Mouse (Mus musculus): ENCODE results near the gene Padi1. TPM values are rescaled to one million over a fixed set of nuclear protein-coding genes. Genes with fewer than 3 reads are reported as not detected.

The Padi1 gene
- 0.41 and 0.64 TPM in 2 replicates for polyA plus RNA-seq (2015; fragmentation: Nextera tagmentation; extraction: Ambion mirVana)

DNA sequence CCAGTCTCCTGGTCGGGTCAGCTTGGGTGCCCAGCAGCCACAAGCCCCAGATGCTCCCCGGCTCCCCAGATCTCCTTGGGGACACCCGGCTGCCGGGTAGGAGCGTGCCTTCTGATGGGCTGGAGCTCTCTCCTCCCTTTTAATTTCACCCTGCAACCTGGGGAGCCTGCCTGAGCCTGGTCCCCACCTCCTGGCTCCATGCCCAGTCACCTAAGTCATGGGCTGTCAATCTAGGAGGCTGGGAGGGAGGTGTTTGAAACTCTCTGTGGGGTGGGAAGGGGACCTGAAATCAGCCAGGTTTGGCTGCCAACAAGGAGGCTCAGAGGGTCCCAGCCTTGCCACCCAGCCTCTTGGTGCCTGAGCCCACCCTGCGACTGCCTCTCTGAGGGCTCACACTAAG, at the start of gene Padi1:
Padi1 (minus strand) TSS at position 113 of the 400 bp plus-strand sequence.
- DNase-seq (ENCODE audit: low spot score): no peak

DNA sequence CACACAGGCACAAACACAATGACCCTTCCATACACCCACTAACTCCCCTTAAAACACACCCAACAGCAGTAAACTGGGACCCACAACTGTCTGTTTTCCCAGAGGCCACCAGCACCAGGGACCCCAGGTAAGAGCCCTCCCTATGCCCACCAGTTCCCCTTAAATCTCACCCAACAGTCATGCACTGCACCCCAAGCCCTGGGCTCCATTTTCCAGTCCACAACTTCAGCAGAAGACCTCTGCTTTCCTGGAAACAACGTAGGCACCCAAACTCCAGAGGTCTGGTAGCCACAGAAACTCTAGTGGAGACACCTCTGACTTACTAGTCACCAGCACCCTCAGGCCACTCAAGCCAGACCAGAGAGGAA, 46.6 kb upstream of the Padi1 start:
- DNase-seq (ENCODE audit: low spot score): no peak

DNA sequence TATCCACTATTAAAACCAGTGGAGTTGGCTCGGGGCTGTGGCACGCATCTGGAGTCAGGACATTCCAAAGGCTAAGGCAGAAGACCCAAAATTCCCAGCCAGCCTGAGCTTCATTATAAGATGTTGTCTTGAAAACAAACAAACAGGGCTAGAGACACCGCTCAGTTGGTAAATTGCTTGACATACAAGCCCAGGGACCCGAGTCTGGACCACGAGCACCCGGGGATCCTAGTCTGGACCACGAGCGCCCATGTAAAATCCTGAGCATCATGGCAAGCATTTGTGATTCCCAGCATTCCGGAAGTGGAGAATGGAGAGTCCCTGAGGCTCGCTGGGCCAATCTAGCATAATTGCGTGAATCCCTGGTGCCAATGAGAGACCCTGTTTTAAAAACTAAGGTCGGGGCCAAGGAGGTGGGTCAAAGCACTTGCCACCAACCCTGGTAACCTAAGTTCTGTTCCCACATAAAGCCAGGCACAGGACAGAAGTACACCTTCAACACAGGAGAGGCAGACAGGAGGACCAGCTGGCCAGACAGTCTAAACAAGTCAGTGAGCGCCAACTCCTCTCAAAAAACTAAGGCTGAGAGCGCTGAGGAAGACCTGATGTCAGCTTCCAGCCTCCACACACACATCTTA, 46.1 kb upstream of the Padi1 start:
- no peak for DNase-seq (ENCODE audit: low spot score)

DNA sequence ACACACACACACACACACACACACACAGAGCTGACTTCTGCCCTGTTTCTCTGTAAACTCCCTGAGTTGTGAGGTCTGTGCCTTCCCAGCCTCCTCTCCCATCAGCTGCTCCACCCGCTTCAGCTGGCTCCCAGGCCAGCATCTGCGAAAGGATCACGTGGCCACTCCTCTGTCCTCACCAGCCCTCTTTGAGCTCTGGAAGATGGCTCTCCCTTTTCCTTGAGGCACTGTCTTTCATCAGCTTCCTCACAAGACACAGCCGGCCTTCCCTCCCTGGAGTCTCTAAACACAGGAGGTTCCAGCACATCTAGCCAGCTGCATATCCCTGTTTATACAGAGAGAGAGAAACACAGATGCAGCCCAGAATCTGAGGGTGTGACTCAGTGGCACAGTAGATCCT, 38.3 kb upstream of the Padi1 start:
- DNase-seq (ENCODE audit: low spot score): no peak

DNA sequence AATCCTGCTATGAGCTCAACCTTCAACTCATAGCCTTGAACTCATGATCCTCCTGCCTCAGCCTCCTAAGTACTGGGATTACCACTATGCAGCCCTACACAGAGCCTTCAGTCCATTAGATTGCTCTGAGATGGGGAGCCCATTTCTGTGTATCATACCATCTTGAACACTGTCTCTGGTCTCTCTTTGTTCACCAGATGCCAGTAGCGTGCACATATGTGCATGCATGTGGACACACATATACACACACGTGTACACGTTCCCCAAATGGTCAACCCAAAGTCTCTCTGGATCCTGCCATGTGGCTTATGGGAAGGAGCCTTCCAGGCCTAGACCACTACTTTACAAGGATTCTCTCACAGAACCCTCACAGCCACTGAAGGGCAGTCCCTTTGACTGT, 37.4 kb upstream of the Padi1 start:
- no peak for DNase-seq (ENCODE audit: low spot score)

DNA sequence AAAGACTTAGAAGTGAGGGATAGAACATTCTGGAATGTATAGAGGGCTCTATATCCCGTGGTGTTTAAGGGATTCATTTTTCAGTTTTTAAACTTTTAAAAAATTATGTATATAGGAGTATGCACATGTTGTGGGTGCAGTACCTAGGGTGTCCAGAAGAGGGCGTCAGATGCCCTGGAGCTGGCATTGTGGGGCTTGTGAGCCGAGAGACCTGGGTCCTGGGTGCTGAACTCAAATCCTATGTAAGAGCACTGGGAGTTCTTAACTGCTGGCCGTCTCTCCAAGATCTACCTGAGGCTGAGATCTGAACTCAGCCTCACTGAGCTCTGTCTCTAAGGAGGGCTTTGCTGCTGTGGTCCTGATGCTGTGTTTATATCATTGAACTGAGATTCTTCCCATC, 36.8 kb upstream of the Padi1 start:
- DNase-seq (ENCODE audit: low spot score): no peak

DNA sequence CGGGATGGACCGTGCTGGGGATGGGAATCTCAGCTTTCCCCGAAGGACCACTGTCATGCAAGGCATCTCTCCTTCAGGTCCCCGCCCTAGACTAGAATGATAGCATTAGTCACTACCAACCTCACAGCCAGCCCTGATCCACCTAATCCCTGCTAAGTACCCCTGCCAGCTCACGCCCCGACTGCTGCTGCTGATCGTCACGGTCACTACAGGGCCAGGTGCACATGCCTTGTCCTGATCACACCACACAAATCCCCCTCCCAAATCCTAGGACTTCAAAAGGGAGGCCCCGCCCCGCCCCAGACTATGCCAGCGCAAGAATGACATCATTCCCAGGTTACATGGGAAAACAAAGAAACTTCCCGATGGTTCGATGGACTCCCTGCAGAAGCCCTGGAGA, 36.2 kb upstream of the Padi1 start:
- no peak for DNase-seq (ENCODE audit: low spot score)

DNA sequence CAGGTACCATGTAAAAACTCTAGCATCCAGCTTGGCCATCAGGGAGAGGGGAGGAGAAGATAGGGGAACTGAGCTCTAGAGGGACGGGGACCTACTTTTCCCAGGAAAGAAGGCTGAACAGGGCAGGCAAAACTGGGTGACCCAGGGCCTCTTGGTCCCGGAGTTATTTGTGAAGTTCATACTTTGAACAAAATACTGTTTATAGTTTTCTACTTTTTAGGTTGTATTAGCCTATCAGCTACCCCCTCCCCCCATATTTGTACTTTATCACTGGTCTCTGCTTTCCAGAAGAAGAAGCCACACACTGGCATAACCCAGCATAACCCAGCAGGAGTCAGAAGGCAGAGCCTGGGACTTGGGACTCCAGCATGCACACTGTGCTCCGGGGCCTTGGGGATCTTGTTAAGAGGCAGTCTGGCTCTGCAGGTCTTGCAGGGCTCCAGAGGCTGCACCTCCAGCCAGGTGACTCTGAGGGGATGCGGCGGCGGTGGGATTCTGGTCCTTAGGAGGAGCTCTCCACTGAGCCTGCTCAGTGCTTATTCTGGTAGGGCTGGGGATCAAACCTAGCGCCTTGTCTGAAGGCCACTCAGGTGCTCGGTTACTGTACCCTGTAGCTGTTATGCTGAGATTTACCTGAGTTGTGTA, 35.6 kb upstream of the Padi1 start:
- DNase-seq (ENCODE audit: low spot score): no peak

DNA sequence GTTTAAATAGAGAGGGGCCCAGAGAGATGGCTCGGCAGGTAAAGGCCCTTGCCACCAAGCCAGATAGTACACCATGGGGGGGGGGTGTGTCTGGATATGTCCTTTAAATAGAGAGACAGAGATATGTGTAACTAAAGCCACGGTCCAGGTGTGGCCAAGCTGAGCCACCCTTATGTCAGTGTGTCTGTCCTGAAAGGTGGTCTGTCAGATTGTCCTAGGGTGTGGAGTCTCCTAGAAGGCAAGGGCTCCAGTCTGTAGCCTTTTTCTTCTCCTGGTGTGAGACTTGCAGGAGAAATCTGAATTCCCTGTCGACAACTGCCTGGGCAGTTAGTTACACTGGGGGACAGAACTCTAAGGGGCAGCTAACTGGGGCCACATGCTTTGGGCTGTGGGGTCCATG, 34.6 kb upstream of the Padi1 start:
- DNase-seq (ENCODE audit: low spot score): no peak

DNA sequence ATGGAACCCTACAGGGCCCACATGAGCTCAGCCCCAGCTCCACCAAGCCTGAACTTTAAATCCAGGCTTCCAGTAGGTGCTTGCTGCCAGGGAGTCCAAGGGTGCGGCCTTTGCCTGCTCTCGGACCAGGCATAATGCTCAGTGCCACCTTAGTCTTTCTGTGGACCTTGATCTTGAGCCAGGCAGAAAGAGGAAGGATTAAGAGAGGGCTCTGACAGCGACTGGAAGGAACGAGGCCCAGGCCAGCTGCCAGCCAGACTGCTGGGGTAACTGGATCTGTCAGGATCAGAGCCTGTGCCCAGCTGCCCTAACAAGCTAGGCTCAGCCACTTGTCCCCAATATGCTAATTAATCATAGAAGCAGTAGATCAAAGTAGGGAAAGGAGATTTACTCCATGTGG, 34.2 kb upstream of the Padi1 start:
- no peak for DNase-seq (ENCODE audit: low spot score)

DNA sequence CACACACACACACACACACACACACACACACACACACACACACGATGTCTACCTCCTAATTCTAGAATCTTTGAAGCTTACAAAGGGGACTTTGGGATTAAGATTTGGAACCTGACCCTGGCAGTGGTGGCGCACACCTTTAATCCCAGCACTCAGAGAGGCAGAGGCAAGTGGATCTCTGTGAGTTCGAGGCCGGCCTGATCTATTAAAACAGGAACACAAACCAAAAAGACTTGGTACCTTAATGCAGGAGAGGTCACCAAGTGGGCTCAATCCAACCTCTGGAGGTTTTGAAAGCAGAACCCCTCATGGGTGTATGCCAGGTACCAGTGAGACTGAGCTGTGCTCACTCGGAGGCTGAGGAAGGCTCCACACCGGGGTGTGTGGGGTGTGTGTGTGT, 33.5 kb upstream of the Padi1 start:
- DNase-seq (ENCODE audit: low spot score): no peak

DNA sequence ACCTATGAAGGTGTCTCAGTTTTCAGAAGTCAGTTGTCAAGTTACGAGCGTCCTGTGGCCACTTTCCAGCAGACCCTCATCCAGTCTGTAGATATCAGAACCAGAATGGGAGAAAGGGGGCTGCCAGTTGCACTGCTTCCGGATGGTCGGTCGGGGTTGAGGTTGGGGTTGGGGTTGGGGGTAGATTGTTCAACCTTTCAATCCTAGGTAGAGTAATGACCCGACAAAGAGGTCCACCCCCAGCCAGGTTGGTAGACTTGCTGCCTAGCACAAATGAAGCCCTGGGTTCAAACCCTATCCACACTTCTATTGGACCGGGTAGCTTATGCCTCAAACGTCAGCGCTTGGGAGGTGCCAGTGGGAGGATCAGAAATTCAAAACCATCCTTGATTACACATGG, 33.1 kb upstream of the Padi1 start:
- no peak for DNase-seq (ENCODE audit: low spot score)

DNA sequence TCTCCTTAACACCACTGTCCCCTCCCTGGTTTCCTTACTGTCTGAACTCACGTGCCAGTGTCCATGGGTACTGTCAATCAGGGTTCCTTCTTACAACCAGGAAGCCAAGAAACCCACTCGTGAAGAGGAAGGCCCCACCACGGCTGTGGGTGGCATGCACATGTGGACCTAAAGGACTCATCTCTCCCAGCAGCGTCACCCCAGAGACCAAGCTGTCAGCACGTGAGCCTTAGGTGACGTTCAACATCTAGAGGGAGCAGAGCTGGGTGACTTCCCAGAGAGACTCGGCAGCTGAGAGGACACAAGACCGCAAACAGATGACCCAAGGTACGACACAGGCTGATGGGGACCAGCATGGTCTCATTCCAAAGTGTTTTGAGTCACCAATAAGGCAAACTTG, 31.9 kb upstream of the Padi1 start:
- DNase-seq (ENCODE audit: low spot score): no peak

DNA sequence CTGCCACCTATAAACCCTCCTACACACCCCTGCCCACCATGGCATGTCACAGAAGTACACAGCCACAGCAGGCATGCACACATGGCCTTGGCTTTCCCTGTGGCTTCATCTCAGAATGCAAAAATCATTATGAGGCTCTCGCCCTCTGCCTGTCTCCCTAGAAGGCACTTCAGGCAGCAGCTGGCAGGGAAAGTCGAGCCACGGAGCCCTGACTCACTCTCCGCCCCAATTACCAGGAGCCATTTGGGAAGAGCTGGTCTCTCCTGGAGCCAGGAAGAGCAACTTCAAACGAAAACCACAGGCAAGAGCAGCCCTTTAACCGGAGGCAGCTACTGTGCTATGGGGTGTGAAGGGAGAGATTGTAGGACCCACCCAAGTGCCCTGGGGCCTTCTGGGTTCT, 31.1 kb upstream of the Padi1 start:
- DNase-seq (ENCODE audit: low spot score): no peak

DNA sequence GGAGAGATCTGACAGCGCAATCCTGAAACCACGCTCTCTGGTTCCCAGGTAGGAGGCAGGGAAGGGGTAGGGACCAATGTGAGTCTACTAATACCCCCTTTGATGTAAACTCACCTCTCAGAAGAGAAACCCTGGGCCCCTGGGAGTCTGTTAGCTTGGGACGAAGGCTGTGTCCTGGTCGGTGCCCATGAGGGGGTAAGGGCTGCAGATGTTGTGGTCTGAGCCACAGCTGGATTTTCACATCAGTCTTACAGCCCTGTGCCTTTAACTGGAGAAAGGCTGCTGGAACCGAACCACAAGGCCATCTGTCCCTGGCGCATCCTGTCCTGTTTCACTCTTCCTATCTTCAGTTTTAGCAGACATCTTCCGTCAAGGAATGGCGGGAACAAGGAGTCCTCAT, 30.6 kb upstream of the Padi1 start:
- no peak for DNase-seq (ENCODE audit: low spot score)

DNA sequence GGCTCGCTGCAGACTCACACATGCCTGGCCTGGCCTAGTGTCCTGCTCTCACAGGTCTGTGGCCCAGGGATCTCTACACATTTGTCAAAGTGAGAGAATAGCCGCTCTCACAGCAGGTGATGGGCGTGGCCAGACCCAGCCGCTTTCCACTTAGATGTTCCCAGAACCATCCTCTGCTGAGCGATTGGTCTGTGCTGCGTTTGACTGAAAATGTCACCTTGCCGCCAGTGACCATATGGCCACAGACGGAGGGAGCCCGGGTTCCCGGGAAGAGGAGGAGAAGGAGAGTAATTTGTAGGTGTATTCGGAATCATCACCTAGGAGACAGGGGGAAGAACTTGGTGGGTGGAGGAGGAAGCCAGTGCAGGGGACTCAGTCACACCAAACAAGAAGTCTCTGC, 27.4 kb upstream of the Padi1 start:
- no peak for DNase-seq (ENCODE audit: low spot score)

DNA sequence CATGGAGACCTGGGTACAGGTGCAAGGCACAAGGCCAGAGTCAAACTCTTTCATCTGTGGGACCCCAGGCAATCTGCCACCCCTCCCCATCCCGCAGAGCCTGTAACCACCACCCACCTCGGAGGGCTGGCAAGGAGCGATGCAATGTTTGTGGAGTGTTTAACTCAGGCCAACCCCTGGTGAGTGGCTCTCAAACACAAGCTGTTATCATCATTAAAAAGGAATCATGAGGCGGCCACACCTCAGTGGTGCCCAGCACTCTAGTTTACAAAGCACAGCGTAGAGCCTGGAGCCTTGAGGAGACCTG, 27.1 kb upstream of the Padi1 start:
- DNase-seq (ENCODE audit: low spot score): no peak

DNA sequence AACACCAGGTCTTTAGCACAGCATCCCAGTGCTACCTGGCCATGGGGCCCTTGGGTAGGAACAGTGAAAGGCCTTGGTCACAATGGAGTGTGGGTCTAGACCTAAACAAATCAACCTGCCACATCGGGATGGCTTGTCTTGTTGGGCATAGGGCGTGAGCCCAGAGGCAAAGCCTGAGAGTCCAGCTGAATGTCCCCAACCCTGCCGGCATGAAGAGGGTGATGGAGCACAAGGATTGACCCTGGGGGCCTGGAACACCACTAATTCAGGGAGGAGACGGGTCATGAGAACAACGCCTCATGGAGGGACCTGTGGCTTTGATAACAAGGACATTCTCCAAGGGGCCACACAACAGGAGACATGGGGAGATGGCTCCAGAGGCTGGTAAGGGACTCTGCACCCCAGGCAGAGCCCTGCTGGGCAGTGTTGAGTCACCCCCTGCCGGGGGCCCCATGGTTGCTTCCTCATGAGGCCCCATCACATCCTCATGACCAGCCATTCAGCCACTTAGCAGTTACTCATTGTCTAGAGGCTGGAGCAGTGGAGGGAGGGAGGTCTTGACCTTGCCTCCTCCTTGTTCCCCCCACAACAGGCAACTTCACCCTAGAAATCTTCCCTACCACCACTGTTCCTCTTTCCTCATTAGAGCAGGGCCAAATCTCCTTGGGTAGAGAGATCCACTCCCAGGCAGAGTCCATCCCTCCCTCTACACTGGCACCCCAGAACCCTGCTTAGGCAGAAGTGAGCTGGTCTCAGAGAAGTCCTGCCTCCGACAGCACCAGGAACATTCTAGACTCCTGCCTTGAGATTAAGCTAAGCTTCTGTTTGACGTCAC, 26.5 kb upstream of the Padi1 start:
- no peak for DNase-seq (ENCODE audit: low spot score)

DNA sequence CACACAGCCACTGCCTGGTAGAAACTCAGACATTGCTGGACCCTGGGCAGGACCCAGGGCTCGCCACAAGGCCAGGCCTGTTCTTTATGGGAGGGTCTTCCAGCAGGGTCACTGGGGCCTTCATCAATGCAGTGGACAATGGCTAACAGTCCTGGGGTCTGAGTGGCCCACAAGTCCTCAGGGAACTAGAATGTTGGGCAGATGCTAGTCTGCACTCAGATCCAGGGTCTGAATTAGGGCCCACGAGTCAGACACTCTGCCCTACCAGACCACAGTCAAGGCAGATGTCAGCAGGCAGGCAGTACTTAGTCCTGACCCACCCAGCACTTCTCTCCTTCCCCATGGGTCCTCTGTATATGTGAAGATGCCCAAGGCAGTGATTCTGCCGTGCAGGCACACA, 25.8 kb upstream of the Padi1 start:
- DNase-seq (ENCODE audit: low spot score): no peak

DNA sequence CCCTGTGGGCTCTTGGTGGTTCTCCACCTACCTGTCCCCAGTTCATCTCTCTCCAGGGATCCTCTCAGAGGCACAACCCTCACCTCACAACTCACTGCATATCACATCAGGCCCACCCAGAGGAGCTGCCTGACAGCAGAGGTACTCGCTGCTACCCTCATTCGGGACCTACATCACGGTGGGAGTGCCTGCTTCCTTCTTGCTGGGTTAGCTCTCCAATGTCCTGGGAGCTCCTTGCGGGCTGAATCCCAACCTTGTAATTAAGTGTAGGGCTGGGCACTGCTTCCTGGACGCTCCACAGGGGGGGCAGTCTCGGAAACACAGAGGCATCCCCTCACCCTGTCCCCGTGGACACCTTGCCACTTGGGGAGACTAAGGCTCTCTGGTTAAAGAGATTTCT, 25.3 kb upstream of the Padi1 start:
- DNase-seq (ENCODE audit: low spot score): no peak

DNA sequence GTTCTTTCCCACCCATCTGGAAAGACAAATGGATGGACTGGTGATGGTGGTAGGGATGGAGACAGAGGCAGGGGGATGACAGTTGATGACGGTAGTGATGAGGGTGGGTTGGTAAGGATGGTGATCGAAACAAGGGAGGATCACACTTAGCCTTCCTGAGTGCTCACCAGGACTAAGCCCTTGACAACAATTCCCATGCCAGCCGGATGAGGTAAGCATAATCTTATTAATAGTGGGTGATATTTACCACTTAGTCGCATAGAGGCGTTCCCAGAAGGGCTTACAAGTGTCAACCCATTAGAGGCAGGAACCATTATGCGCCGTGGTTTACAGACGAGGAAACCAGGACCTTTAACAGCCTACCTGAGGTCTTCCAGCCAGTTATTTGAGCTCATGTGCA, 24.4 kb upstream of the Padi1 start:
- no peak for DNase-seq (ENCODE audit: low spot score)

DNA sequence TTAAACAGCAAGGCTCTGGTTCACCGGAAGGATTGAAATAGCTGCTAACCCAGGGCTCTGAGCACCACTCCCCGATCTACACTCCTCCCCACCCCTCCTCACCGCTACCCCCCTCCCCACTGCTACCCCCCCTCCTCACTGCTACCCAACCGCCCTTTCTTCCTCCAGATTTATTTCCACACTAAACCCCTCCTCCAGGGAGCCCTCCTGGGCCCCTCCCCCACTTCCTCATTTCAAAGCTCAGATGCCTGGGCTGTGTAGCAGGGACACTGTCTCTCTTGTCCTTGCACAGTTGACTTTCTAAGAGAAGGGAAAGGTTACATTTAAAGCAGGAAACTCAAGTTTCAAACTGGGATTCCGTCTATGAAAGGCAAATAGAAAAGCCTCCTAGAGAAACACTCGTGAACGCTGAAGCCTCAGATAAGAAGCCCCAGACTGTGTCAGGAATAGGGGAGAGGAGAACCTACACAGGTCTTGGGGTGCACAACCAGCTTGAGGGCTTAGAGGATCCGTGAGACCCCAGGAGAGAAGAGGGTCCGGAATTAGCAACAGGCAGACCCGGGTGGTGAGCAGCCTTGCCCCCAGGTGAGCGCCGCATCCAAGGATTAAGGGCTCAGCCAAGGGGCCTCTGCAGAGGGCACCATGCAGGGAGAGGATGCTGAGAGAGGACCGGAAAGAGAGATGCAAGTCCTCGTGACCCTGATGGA, 23.1 kb upstream of the Padi1 start:
- peak; percentile 70 for DNase-seq (ENCODE audit: low spot score)
